Mouse (Mus musculus): Measurements from ENCODE around the gene Serpinf1. TPM values are rescaled to one million over a fixed set of nuclear protein-coding genes. Genes with fewer than 3 reads are reported as not detected.
A peak's percentile ranks its signal among the peaks of the same experiment; 100 is the strongest.

Gene Serpinf1
- 224 and 237 TPM in 2 replicates for polyA plus RNA-seq (2016; fragmentation: Nextera tagmentation; extraction: Ambion mirVana)

- Histone ChIP-seq H3K4me3 (peak within 1 kb of the TSS; percentile 64), H3K9ac (peak within 1 kb of the TSS; percentile 64), H3K4me1 (peaks cover 28% of the 10 kb centered on the region), H3K36me3 (peaks cover 8% of the 10 kb centered on the region; the same call in 1 of the 2 replicates), H3K9me3 (no peaks in the 10 kb centered on the region), H3K27ac (peak within 1 kb of the TSS; percentile 84), H3K27me3 (no peaks in the 10 kb centered on the region), H3K4me2 (replicated peaks) (peak within 1 kb of the TSS; percentile 83)
- 15% methylated on average over 10 of the region's 10 CpGs for WGBS
- peak; percentile 39; the same call in 1 of the 2 replicates for ATAC-seq (ENCODE audit: insufficient number of reproducible peaks, insufficient read depth, low FRiP score, low TSS enrichment)
These were observed at the start of gene Serpinf1 for GRCm38 (mm10) chr11:75422013-75422792. Serpinf1 (minus strand) TSS chr11:75422701.

- ATAC-seq (ENCODE audit: insufficient number of reproducible peaks, insufficient read depth, low FRiP score, low TSS enrichment), result no peak
These were observed 48.2 kb upstream of the Serpinf1 start for GRCm38 (mm10) chr11:75470675-75471074.

GRCm38 (mm10) chr11:75469261-75469660, 46.8 kb upstream of the Serpinf1 start:
- Histone ChIP-seq H3K4me3 (no peak overlapping the region), H3K9ac (no peak overlapping the region), H3K36me3 (0 out of 2 replicates have a peak, but pooled peaks cover 10% of the 10 kb centered on the region), H3K4me1 (no peaks in the 10 kb centered on the region), H3K27ac (no peak overlapping the region), H3K9me3 (no peaks in the 10 kb centered on the region), H3K4me2 (replicated peaks) (no peak overlapping the region), H3K27me3 (no peaks in the 10 kb centered on the region)
- no peak for ATAC-seq (ENCODE audit: insufficient number of reproducible peaks, insufficient read depth, low FRiP score, low TSS enrichment)
- WGBS, result 95% methylated on average over 4 of the region's 4 CpGs

More at GRCm38 (mm10) chr11:75470675-75471074, 48.2 kb upstream of the Serpinf1 start:
- Histone ChIP-seq H3K27me3 (no peaks in the 10 kb centered on the region), H3K27ac (no peak overlapping the region), H3K9ac (no peak overlapping the region), H3K4me3 (no peak overlapping the region), H3K36me3 (0 out of 2 replicates have a peak, but pooled peaks cover 4% of the 10 kb centered on the region), H3K4me1 (no peaks in the 10 kb centered on the region), H3K4me2 (replicated peaks) (no peak overlapping the region), H3K9me3 (no peaks in the 10 kb centered on the region)
- WGBS, result 74% methylated on average over 3 of the region's 3 CpGs

- Histone ChIP-seq H3K27ac (no peak overlapping the region), H3K9ac (peak overlapping the region; percentile 63), H3K36me3 (0 out of 2 replicates have a peak, but pooled peaks cover 10% of the 10 kb centered on the region), H3K4me3 (peak overlapping the region; percentile 46), H3K4me2 (replicated peaks) (peak overlapping the region; percentile 68), H3K9me3 (no peaks in the 10 kb centered on the region), H3K4me1 (peaks cover 4% of the 10 kb centered on the region; the same call in 1 of the 2 replicates), H3K27me3 (no peaks in the 10 kb centered on the region)
- no peak for ATAC-seq (ENCODE audit: insufficient number of reproducible peaks, insufficient read depth, low FRiP score, low TSS enrichment)
- WGBS, result 67% methylated on average over 7 of the region's 7 CpGs
These were observed 45.9 kb upstream of the Serpinf1 start for GRCm38 (mm10) chr11:75468410-75468809.

- Histone ChIP-seq H3K4me3 (peak overlapping the region; percentile 46), H3K27me3 (no peaks in the 10 kb centered on the region), H3K27ac (peak overlapping the region; percentile 69), H3K36me3 (0 out of 2 replicates have a peak, but pooled peaks cover 10% of the 10 kb centered on the region), H3K4me2 (replicated peaks) (peak overlapping the region; percentile 68), H3K4me1 (peaks cover 12% of the 10 kb centered on the region), H3K9me3 (no peaks in the 10 kb centered on the region), H3K9ac (peak overlapping the region; percentile 63)
- WGBS, result 15% methylated on average over 19 of the region's 19 CpGs
- peak; percentile 83; the same call in 1 of the 2 replicates for ATAC-seq (ENCODE audit: insufficient number of reproducible peaks, insufficient read depth, low FRiP score, low TSS enrichment)
These were observed 45.2 kb upstream of the Serpinf1 start for GRCm38 (mm10) chr11:75467512-75468215.

- H3K4me1 ChIP-seq, result peaks cover 19% of the 10 kb centered on the region
- H3K27ac ChIP-seq, result no peak overlapping the region
- 95% methylated on average over 4 of the region's 4 CpGs for WGBS
- no peak for ATAC-seq (ENCODE audit: insufficient number of reproducible peaks, insufficient read depth, low FRiP score, low TSS enrichment)
- H3K27me3 ChIP-seq, result no peaks in the 10 kb centered on the region
- no peak overlapping the region for H3K9ac ChIP-seq
- H3K36me3 ChIP-seq, result 0 out of 2 replicates have a peak, but pooled peaks cover 10% of the 10 kb centered on the region
- H3K4me2 ChIP-seq (replicated peaks), result no peak overlapping the region
- H3K4me3 ChIP-seq, result no peak overlapping the region
- H3K9me3 ChIP-seq, result no peaks in the 10 kb centered on the region
These were observed 44.4 kb upstream of the Serpinf1 start for GRCm38 (mm10) chr11:75466731-75467505.

- Histone ChIP-seq H3K36me3 (0 out of 2 replicates have a peak, but pooled peaks cover 10% of the 10 kb centered on the region), H3K4me1 (peaks cover 25% of the 10 kb centered on the region), H3K9me3 (no peaks in the 10 kb centered on the region), H3K27me3 (no peaks in the 10 kb centered on the region), H3K9ac (no peak overlapping the region), H3K4me2 (replicated peaks) (no peak overlapping the region), H3K4me3 (no peak overlapping the region), H3K27ac (no peak overlapping the region)
- ATAC-seq (ENCODE audit: insufficient number of reproducible peaks, insufficient read depth, low FRiP score, low TSS enrichment), result no peak
- 86% methylated on average over 6 of the region's 6 CpGs for whole genome bisulfite sequencing
These were observed 42.5 kb upstream of the Serpinf1 start for GRCm38 (mm10) chr11:75465051-75465450.

GRCm38 (mm10) chr11:75464417-75464816, 41.9 kb upstream of the Serpinf1 start:
- H3K4me1 ChIP-seq, result peaks cover 31% of the 10 kb centered on the region
- no peak overlapping the region for H3K4me2 ChIP-seq (replicated peaks)
- 0 out of 2 replicates have a peak, but pooled peaks cover 10% of the 10 kb centered on the region for H3K36me3 ChIP-seq
- ATAC-seq (ENCODE audit: insufficient number of reproducible peaks, insufficient read depth, low FRiP score, low TSS enrichment), result no peak
- no peak overlapping the region for H3K4me3 ChIP-seq
- H3K27ac ChIP-seq, result no peak overlapping the region
- H3K27me3 ChIP-seq, result no peaks in the 10 kb centered on the region
- no peak overlapping the region for H3K9ac ChIP-seq
- no peaks in the 10 kb centered on the region for H3K9me3 ChIP-seq
- 88% methylated on average over 6 of the region's 6 CpGs for WGBS

- Histone ChIP-seq H3K36me3 (0 out of 2 replicates have a peak, but pooled peaks cover 10% of the 10 kb centered on the region), H3K27ac (peak overlapping the region; percentile 81; the same call in 1 of the 2 replicates), H3K4me2 (replicated peaks) (peak overlapping the region; percentile 98), H3K9me3 (no peaks in the 10 kb centered on the region), H3K4me3 (no peak overlapping the region), H3K27me3 (no peaks in the 10 kb centered on the region), H3K9ac (no peak overlapping the region), H3K4me1 (peaks cover 33% of the 10 kb centered on the region)
- no peak for ATAC-seq (ENCODE audit: insufficient number of reproducible peaks, insufficient read depth, low FRiP score, low TSS enrichment)
- 60% methylated on average over 4 of the region's 4 CpGs for WGBS
These were observed 41.1 kb upstream of the Serpinf1 start for GRCm38 (mm10) chr11:75463624-75464023.

GRCm38 (mm10) chr11:75462865-75463336, 40.4 kb upstream of the Serpinf1 start:
- WGBS, result 0% methylated on average over 9 of the region's 9 CpGs
- H3K27ac ChIP-seq, result peak overlapping the region; percentile 81

More at GRCm38 (mm10) chr11:75462865-75463336, 40.4 kb upstream of the Serpinf1 start:
- no peak overlapping the region for H3K9ac ChIP-seq
- no peak for ATAC-seq (ENCODE audit: insufficient number of reproducible peaks, insufficient read depth, low FRiP score, low TSS enrichment)
- peak overlapping the region; percentile 69 for H3K4me3 ChIP-seq
- H3K36me3 ChIP-seq, result 0 out of 2 replicates have a peak, but pooled peaks cover 10% of the 10 kb centered on the region
- H3K4me2 ChIP-seq (replicated peaks), result peak overlapping the region; percentile 98
- no peaks in the 10 kb centered on the region for H3K27me3 ChIP-seq
- H3K9me3 ChIP-seq, result no peaks in the 10 kb centered on the region
- H3K4me1 ChIP-seq, result peaks cover 33% of the 10 kb centered on the region

Measured in embryonic facial prominence, embryonic 12.5 days (tissue).